Mouse (Mus musculus) 416B (cell line): ENCODE measurements around the gene Mctp2.

Experiments
- DNase-seq: peaks from one replicate; pipeline ENCODE4 v3.0.0; 2011; ENCODE audit warnings: low read depth

Mctp2 gene

DNA sequence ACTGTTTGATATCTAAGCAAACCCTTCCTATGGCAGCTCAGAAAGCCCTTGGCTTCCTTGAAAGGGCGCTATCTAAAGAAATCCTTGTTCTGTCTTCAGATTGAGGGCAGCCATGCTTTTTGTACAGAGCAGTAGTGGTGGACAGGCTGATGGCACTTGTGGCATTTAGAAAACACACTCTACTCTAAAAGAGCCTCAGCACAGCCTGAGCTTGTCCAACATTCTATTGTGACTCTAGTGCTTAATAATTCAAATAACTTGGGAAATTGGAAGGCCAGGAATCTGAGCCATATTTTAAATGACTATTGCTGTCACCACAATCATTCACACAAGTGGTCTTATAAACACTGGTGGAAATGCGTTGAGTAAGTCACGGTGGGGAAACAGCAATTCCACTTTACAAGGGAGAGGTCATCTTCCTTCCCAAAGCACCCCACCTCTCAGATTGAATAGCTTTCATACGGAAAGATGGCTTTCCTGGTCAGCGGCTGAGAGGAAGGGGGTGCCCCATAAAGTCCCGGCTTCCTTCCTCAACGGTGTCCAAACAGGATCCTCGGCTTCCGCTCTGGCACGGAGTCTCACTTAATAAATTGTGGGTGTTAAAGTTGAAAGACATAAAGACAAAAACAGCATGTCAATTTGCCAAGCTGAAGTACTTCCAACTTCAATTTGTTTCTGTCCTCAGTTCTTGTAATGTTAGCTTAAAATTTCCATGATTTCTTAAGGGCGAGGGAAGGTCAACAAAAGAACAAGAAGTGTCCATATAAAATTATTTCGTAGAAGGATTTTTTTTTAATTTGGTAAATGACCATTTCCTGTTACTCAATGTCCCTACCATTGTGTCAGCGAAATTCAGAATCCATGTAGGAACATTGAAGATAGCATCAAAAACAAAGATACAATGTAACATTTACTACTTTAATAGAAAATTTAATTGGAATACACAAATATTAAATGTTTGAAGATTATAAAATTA lies 140.4 kb downstream of the Mctp2 start:
- DNase-seq: no peak

DNA sequence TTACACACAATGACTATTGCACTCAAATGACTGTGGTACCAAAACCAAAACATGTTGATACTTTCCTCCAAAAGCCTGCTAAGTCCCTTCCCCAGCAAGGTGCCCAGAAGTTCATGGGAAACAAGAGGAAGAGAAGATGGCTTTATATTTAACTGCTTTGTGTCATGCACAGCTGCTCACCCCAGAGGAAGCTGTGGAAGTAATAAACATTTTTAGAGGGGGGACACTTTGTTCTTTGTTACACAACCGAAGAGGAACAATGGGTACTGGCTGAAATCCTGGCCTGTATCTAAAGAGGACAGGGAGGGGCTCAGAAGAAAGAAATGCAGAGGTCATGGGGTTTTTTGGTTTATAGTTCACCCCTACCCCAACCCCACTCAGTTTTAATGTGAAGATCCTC lies 144.2 kb downstream of the Mctp2 start:
- no peak for DNase-seq

DNA sequence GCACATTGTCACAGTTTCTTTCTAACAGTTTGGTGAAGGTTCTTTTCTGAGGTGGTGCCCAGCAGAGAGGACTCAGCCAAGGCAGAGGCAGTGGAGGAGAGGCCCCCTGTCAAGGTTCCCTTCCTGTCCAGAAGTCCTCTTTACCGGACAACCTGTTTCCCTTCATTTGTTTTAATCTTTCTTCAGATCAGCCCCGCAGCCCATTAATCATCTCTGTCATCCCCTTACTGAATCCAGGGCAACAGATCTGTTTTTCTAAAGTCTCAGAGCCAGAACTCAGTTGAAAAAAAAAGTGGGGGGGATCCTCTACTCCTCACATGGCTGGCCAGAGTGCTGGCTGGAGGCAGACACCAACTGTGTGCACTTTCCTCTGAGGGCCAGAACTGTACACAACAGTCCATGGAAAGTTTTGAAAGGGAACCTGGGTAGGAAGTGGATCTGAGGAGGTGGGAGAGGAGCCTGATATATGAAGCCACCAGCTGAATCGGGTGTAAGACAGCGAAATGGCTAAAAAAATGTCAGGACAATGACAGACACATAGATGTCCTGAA lies 146.8 kb downstream of the Mctp2 start:
- no peak for DNase-seq

DNA sequence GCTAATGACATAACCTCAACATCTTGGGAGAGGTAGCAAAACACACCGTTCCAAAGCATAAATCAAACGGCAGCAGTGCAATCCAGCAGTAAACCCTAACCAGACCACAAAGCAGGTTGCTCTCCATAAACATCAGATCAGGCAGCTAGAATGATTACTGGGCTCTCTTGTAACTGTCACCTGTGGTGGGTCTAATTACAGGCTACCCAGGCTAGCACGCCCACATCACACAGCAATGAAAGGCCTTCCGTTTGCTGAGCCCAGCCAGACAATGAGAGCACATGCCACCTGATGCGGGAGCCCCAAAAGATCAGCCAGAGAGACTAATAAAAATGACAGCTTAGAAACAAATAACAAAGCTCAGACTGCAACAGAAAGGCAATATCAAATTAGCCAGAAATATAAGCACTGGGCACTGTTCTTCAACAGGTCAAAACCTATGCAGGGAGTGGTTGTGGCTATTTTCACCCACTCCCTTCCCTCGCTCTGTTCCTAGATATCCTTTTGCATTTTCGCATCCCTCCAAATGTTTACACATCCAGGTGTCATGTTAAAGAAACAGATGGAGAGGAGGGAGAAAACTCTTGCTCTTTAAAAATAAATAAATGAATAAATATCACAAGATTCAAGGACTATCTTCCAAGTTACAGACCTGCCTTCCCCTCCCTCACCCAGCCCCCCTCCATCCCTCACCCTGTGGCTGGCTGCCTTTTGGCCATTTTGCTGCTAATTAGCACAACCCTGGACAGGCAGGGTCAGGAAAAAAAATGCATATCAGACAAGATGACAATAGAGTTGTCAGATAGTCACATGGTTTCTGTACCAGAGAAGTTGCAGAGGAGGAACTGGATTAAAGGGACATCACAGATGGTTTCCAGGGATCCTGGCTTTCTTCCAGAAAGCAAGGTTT lies 155.4 kb downstream of the Mctp2 start:
- no peak for DNase-seq

DNA sequence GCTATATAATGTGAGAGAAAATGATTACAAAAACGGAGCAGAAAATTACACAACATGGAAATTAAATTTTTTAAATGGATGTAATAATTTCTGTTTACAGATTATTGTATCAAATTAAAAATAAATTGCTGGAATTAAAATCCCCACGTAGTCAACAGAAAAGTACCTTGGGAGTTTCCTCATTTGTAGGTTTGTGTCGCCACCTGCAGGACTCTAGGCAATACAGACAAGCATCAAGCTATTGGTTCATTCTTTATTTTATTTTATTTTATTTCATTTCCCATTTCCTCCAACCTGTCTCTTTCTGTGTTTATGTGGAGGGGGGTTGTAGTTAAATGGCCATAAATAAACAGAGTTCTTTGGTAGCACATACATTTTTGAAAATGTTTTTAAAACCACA lies 157.3 kb downstream of the Mctp2 start:
- DNase-seq: peak; percentile 43

DNA sequence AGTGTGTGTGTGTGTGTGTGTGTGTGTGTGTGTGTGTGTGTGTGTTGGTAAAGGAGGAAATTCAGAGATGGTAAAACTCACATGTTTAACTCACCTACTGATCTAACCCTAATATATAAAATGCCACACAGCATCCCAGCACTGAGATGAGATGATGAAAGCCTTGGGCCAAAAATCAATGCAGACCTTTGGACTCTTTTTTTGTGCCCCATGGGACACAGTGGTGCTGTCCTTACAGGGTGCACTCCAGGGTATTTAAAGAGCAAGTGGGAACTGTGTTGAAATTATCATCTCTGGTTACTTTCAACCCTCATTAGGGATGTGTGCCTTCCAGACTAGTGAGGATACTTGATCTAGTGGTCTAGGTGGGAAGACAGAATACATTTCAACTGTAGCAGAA lies 159.6 kb downstream of the Mctp2 start:
- no peak for DNase-seq

DNA sequence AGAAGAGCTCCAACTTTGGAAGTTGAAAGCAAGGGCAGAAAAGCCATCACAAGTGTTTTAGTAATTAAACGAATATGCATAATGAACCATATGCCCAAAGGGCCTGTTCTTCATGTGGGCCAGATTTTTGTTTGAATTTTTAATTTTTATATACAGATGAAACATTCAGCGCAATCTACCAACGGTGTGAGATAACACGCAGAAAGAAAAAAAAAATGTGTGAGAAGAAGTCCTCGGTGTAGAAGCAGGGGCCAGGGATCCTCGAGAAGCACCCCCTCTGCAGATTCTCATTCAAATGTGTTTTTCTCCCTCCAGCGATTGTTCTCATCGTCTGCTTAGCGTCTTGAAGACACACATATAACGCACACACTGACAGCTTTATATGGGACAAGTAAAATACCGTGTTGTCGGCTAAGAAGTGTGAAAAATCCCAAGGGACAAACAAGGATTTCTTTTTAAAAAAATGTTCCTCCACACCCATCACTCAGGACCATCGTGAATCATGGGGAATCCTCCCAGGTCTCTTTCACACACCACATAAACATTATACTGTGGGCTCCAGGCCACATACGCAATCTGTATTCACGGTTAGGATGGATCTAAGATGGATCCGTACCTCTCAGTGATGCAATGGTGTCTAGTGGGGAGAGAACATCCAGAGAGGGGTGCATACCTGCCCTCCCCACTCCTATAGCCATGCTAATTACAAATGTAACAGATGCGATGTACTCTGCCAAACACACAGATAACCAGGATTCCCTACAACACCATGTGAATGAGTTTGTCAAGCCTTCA lies 160.5 kb downstream of the Mctp2 start:
- no peak for DNase-seq

DNA sequence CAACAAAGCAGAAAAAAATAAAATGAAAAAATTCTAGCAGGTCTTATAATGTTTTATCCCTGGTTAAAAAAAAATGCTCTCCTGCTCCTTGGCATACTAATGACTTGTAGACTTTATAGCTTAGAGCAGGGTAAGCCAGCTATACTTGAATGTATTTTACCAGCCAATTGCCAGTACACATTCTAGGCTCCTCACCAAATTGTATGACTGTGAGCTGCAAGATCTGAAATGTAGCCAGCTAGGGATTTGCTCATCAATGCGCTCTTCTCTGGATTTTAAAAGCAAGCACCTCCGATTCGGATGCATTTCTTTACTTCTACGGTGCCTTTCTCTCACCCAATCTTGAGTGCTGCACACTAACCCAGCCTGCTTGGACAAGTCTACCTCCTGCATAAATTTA lies 167.7 kb downstream of the Mctp2 start:
- DNase-seq: no peak

DNA sequence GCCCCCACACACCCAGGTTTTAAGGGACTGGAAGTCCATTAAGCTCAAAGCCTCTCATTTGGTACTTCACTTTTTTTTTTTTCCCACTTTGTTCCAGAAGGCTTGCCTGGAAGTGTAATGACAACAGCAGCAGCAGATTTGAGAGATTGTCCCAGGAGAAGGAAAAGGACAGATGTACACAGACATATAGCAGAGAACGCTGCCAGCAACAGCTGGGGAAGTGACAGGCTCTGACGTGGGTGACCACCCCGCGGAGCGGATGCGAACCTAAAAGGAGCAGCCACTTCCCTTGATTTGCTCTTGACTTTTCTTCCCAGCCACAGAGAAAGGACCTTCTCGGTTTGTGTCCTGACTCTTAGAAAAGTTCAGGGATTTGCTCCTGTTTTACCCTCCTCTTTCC lies 185.4 kb downstream of the Mctp2 start:
- no peak for DNase-seq

DNA sequence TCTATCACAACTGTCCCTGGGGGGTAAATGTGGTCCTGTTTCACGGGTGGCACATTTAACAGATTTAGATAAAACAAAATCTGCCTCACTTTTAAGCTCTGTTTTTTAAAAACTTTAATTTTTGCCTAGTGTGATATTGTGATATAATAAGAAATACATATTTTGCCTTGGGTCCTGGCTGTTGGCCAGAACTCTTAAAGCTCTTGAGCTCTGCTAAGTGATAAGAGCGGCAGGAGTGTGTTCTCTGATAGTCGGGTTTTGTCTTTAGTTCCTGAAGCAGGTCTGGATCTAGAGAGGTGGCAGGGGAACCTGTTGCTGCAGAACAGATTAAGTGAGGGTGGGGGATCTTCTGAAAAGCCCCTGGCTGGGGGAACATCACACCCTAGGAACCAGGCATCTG lies 186.7 kb downstream of the Mctp2 start:
- DNase-seq: no peak

DNA sequence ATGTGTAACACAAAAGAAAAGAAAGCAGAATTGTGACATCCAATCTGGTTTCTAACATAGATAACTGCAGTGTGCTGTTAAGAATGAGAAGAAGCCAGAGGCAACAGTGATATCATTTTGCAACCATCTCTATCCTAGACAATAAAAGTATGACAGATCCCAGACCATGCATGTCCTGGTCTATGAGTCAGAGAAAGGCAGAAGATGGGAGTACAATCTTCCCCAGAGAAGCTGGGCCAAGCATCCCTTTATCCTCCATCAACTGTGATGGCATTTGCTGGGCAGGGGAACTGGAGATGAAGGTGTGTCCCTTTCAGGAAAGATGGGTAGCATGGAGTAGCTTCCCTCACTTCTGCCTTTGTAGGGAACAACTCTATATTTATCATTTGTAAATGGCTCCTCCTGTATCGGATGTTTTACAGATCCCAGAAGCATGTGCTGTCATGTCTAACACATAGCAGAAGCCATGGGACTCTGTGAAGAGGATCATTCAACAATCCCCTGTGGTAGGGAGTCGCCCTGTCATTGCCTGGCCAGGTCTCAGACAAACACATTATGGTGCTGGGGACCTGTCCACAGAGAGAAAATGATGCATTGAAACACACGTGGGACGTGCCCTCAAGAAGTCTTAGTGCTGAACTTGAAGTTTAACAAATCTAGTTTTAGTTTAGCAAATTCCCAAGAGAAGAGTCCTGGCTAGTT lies 188.9 kb downstream of the Mctp2 start:
- no peak for DNase-seq

DNA sequence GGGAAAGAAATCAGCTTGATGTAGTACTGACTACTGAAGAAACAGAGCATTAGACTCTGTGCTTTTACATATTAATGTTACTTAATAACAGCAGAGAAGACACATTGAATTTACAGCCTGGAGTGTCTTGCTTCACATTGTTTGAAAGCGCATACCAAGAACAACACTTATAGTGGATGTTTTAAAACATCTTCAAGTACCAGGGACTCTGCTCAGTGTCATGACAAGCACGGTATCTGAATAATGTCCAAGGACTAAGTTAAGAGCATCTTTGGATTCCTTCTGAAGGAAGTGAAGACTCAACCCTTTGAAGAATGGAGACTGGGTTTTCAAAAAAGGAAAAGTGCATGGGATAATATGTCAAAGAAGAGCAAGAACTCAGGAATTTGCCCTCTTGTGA lies 191.3 kb downstream of the Mctp2 start:
- no peak for DNase-seq

DNA sequence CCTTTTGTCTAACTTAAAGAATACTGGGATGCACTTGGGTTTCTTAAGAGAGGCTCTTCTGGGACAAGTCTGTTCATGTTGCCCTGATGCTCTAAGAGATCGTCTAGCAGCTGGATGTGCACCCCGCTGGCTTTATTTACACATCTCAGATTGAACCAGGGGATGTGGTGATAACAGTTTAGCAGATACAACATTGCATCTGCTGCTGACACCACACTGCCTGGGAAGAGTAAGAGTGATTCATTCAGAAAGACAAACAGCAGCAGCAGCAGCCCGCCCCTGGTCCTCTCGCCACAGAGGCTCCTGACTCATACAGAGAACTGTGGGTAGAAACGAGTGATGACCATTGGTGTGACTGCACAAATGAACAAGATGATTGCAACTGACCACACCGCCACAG lies 195.8 kb downstream of the Mctp2 start:
- no peak for DNase-seq

DNA sequence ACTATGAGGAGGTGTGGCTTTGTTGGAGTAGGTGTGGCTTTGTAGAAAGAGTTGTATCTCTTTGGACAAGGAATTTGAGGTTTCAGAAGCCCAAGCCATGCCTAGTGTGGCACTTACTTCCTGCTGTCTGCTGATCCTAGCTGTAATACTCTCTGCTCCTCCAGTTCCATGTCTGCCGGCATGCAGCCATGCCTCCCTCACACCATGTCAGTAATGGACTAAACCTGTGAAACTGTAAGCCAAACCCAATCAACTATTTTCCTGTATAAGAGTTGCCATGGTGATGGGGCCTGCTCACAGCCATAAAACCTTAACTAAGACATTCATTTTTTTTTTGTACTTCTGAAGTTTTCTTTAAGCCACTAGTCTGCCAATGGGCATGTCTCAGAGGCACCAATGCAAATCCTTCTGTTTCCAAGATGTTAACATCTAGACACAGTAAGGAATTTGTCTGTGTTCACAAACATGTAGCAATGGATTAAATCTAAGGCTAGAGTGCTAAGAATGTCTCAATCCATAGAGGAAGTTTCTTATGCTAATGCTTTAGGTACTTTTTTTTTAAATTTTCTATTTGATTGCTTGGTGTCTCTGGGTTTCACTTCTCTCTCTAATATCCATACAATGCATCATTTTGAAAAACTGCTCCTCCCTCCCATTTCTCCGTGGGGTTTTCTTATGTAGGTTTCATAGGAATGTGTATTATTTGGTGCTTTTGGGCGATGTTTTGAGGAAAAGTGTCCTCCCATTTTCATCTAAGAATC lies 197.6 kb downstream of the Mctp2 start:
- DNase-seq: no peak

DNA sequence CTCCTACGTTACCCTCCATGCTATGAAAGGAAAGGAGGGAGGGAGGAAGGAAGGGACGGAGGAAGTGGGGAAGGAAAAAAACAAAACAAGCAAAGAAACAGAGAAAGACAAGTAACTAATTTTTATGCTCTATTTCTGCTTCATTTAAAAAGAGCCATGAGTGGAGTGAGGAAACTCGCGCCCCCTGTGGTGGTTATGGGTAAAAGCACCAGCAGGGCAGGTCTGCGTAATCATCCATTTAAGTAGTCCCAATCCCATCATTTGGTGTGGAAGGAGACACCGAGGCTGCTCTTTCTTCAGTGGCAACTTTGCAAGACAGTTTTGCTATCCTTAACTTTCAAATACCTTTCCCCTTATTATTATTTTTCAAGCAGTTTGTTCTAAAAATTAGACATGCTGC lies 202.2 kb downstream of the Mctp2 start:
- DNase-seq: no peak

DNA sequence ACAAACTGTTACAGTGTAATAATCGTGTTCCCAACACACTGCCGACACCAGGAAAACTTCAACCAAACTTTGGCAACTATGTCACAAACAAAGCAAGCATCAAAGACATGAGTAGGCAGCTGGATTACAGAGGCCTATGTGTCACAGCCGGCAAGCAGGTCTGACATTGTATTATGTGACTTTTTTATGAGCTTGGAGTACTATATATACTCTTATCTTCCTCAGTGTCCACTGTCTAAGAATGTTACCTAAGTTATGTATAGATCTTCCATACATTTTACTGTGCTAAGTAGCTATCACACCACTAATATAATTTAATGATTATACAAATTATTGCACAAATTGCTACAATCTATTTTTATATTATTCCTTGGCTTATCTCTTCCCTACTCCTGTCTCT lies 202.8 kb downstream of the Mctp2 start:
- DNase-seq: no peak

DNA sequence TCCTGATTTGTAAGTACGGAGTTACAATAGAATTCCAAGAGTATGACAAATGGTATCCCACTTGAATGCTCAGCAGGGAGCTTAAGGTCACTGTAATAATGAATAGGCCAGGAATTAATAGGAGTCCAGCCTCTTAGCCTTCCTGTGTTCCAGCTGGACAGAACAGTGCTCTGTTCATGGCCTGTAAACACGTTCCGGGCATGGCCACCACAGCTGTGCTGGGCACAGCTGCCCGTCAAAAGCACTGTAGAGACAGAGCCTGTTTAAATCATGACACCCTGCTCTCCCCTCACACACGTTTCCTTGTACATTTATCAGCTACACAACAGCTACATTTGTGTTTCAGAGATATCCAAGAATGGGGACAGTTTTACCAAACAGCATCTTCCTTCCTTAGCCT lies 205.7 kb downstream of the Mctp2 start:
- no peak for DNase-seq

DNA sequence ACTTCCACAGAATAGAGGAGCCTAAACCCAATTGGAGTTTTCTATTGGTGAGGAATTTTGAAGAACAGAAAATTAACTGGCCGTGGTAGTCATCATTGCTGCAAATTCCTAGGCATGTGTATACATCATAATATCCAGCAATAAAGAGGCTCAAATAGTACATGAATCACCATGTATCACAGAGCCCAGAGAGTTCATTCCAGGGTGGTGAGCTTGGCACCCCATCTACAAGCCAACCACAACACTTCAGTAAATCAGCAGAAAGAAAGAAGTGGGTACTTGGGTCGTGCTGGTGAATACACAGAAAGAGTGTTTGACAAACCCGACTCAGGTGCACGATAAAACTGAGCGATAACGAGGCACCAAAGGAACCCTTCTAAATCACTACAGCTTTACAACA lies 207.8 kb downstream of the Mctp2 start:
- DNase-seq: no peak

DNA sequence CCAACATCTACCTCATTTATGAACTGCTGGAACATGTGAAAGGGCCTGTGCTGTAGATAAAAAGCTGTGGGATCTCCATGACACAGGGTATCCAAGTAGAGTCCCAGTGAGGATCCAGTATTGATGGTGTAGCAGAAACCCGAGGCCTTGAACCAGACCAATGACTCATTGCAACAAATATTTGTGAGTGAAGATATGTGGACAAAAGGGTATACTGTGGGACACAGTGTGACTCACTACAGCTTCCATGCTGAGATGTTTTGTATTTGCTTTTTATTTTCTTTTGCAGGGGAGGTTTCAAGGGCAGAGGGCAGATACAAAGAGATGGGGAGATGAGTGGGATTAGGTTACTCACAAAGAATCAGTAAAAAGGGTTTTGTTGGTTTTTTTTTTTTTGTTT lies 209.4 kb downstream of the Mctp2 start:
- DNase-seq: no peak

DNA sequence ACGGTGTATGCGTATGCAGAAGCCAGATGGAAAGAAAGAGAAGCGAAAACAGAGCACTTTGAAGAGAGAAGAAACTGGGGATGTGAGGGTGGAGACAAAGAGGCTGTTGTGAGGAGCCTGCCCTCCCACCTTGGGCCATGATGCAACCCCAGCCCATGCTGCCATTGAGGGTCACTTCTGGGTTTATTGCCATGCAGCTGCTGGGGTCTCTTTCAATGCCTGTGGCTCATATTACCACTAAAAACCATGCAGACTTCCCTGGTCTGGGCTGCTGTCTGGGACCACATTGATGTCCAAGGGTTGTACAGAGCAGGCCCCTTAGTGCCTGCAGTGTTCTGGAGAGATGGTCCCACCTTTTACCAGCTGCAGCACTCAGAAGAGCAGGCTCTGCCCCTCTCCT lies 210.0 kb downstream of the Mctp2 start:
- no peak for DNase-seq
